ENCODE assay signal across 8 mouse cellular contexts in the genomic region with DNA sequence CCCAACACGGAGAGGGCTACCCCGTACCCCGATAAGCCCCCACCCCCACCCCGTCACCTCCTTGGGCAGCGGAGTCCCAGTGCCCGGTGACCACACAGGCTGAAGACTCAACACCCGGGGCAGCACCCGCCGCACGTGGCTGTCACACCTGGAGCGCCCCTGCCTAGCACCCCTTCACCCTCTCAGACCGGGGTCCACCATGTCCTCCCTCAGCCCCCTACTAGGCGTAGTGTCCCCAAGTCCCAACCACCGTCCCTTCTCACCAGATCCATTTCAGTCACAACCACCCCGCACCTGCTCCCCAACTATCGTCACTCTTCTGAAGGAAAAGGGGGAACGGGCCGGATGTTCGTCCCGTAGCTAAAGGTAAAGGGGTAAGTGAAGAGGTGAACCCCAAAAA. TPM values are rescaled to one million over a fixed set of nuclear protein-coding genes. Genes with fewer than 3 reads are reported as not detected.
DNase-seq lines count a peak whose midpoint lies in the region; ATAC-seq and TF ChIP-seq lines count a peak whose summit lies in the region.

No protein-coding gene starts in this region.

- peaks cover 6% of the 10 kb centered on the region for H3K4me1 ChIP-seq in erythroblast, embryonic 14.5 days (ENCODE audit: control insufficient read depth)
- no peaks in the 10 kb centered on the region for H3K4me1 ChIP-seq in kidney, postnatal 0 days (replicated peaks; ENCODE audit: insufficient read depth, low read length)
- H3K4me1 ChIP-seq in midbrain, embryonic 12.5 days, result 0 out of 2 replicates have a peak, but pooled peaks cover 4% of the 10 kb centered on the region

- H3K27ac ChIP-seq in kidney, postnatal 0 days, result no peak overlapping the region
- H3K27ac ChIP-seq in midbrain, embryonic 12.5 days (replicated peaks), result no peak overlapping the region

- TF ChIP-seq CTCF in kidney, postnatal 0 days (IDR thresholded peaks at IDR 0.05; ENCODE audit: low read depth), result no peak

- H3K4me3 ChIP-seq in erythroblast, embryonic 14.5 days (replicated peaks), result peak overlapping the region; percentile 83
- peak overlapping the region; percentile 52 for H3K4me3 ChIP-seq in kidney, postnatal 0 days (replicated peaks; ENCODE audit: low read depth, low read length)
- peak overlapping the region; percentile 56 for H3K4me3 ChIP-seq in midbrain, embryonic 12.5 days

- ATAC-seq in activated CD4-positive, CD25-positive, alpha-beta regulatory T cell, adult 4 months, result peak; percentile 14
- ATAC-seq in kidney, postnatal 0 days (replicated peaks; ENCODE audit: low FRiP score, low read depth), result peak; percentile 27; the same call in 1 of the 2 replicates
- peak; percentile 36 for ATAC-seq in midbrain, embryonic 12.5 days (ENCODE audit: low FRiP score, low read depth)
- ATAC-seq in monocyte, adult 5-6 weeks (replicated peaks; ENCODE audit: insufficient number of reproducible peaks, low FRiP score, low TSS enrichment, poor library complexity, severe bottlenecking), result no peak

- peaks cover 4% of the 10 kb centered on the region for H3K9me3 ChIP-seq in erythroblast, embryonic 14.5 days (ENCODE audit: control insufficient read depth, low read length)
- no peaks in the 10 kb centered on the region for H3K9me3 ChIP-seq in kidney, postnatal 0 days (replicated peaks; ENCODE audit: low read length)
- H3K9me3 ChIP-seq in midbrain, embryonic 12.5 days, result no peaks in the 10 kb centered on the region

- H3K36me3 ChIP-seq in erythroblast, embryonic 14.5 days (ENCODE audit: control insufficient read depth), result peaks cover 8% of the 10 kb centered on the region
- H3K36me3 ChIP-seq in kidney, postnatal 0 days (ENCODE audit: insufficient read depth, low read length), result no peaks in the 10 kb centered on the region
- H3K36me3 ChIP-seq in midbrain, embryonic 12.5 days, result no peaks in the 10 kb centered on the region

- no peaks in the 10 kb centered on the region for H3K27me3 ChIP-seq in erythroblast, embryonic 14.5 days (ENCODE audit: control insufficient read depth)
- H3K27me3 ChIP-seq in kidney, postnatal 0 days (ENCODE audit: insufficient read depth, low read length), result no peaks in the 10 kb centered on the region
- peaks cover 12% of the 10 kb centered on the region; the same call in 1 of the 2 replicates for H3K27me3 ChIP-seq in midbrain, embryonic 12.5 days

- H3K4me2 ChIP-seq in kidney, postnatal 0 days (ENCODE audit: low read length), result peak overlapping the region; percentile 83
- H3K4me2 ChIP-seq in midbrain, embryonic 12.5 days (replicated peaks), result peak overlapping the region; percentile 83

- 33% methylated on average over 18 of the region's 20 CpGs for WGBS in kidney, postnatal 0 days
- 25% methylated on average over 20 of the region's 20 CpGs for WGBS in midbrain, embryonic 12.5 days

- H3K9ac ChIP-seq in kidney, postnatal 0 days (ENCODE audit: low read depth, low read length), result peak overlapping the region; percentile 57
- H3K9ac ChIP-seq in midbrain, embryonic 12.5 days (replicated peaks), result peak overlapping the region; percentile 56

- DNase-seq in kidney, adult 18-20 months, result peak; percentile 2
- DNase-seq in kidney, adult 11 months, result no peak
- DNase-seq in kidney, postnatal 0 days (ENCODE audit: low spot score), result no peak
- DNase-seq in embryo, embryonic 9.5 days (ENCODE audit: extremely low spot score), result no peak

RNA-seq across cellular contexts. Expression of a gene that starts 0.5 kb away (rescaled TPM):
- polyA plus RNA-seq in activated CD4-positive, CD25-positive, alpha-beta regulatory T cell, adult 4 months (2017; shearing (Covaris generic)), result 10 to 100 TPM; 20.9 to 22.1 TPM
- 0.18 and 0.37 TPM in 2 replicates for polyA plus RNA-seq in erythroblast, embryonic 14.5 days (2012)
- polyA plus RNA-seq in kidney, postnatal 0 days (2015; fragmentation: Nextera tagmentation; extraction: Ambion mirVana), result 11.9 TPM in 2 replicates
- 18.6 and 18.7 TPM in 2 replicates for polyA plus RNA-seq in midbrain, embryonic 12.5 days (2016; fragmentation: Nextera tagmentation; extraction: Ambion mirVana)
- total RNA-seq in monocyte, adult 5-6 weeks (2017), result 37.4 to 52.6 TPM (median 50.8 TPM) in 3 replicates

RNA-seq across cellular contexts. Expression of a gene that starts 59.5 kb away (rescaled TPM):
- polyA plus RNA-seq in activated CD4-positive, CD25-positive, alpha-beta regulatory T cell, adult 4 months (2017; shearing (Covaris generic)), result 10 to 100 TPM; 15.3 to 16.9 TPM
- 0.44 and 0.61 TPM in 2 replicates for polyA plus RNA-seq in erythroblast, embryonic 14.5 days (2012)
- polyA plus RNA-seq in kidney, postnatal 0 days (2015; fragmentation: Nextera tagmentation; extraction: Ambion mirVana), result 58.7 and 62.3 TPM in 2 replicates
- polyA plus RNA-seq in midbrain, embryonic 12.5 days (2016; fragmentation: Nextera tagmentation; extraction: Ambion mirVana), result 36.0 and 37.8 TPM in 2 replicates
- 116 to 144 TPM (median 135 TPM) in 3 replicates for total RNA-seq in monocyte, adult 5-6 weeks (2017)

Comparison
In these comparisons a context has a peak if more than half of its experiments do, and no peak if none do; other contexts are left out.
1. RNA of a gene that starts 59.5 kb away (polyA plus RNA-seq): 58.7 to 62.3 TPM in kidney, postnatal 0 days, 36.0 to 37.8 TPM in midbrain, embryonic 12.5 days and 15.3 to 16.9 TPM in activated CD4-positive, CD25-positive, alpha-beta regulatory T cell, adult 4 months; 0.44 to 0.61 TPM in erythroblast, embryonic 14.5 days; every median in the first group is over 10 times any median in the second.
2. Peak in every context shown above with its lines, with median percentiles within 50 percentile points of each other: H3K4me3 ChIP-seq.